Mouse (Mus musculus): ENCODE measurements at regions not wholly inside any gene's neighbourhood (a gene's known extent, or its start where the extent isn't known, plus 50 kb on each side); places are given as distances from the start of the nearest gene placed in this dataset.

- in situ Hi-C loops (cut with MboI; ENCODE audit: low pct_unique_long_range_greater_than_20kb in 1 of 2, low sequenced_read_pairs in 2 of 2, unreplicated experiment in 1 of 2) = no loop called here
These were observed 479.0 kb upstream of the Kif2a start for GRCm38 (mm10) chr13:107500776-107501489.

GRCm38 (mm10) chr13:107499296-107499695 is 477.4 kb upstream of the Kif2a start:
- in situ Hi-C loops (cut with MboI; ENCODE audit: low pct_unique_long_range_greater_than_20kb in 1 of 2, low sequenced_read_pairs in 2 of 2, unreplicated experiment in 1 of 2) = no loop called here

GRCm38 (mm10) chr13:107495161-107495732 is 473.3 kb upstream of the Kif2a start:
- in situ Hi-C loops (cut with MboI; ENCODE audit: low pct_unique_long_range_greater_than_20kb in 1 of 2, low sequenced_read_pairs in 2 of 2, unreplicated experiment in 1 of 2) = no loop called here

GRCm38 (mm10) chr13:107493765-107494164 is 471.8 kb upstream of the Kif2a start:
- in situ Hi-C loops (cut with MboI; ENCODE audit: low pct_unique_long_range_greater_than_20kb in 1 of 2, low sequenced_read_pairs in 2 of 2, unreplicated experiment in 1 of 2) = no loop called here

GRCm38 (mm10) chr13:107492448-107492847 is 470.5 kb upstream of the Kif2a start:
- in situ Hi-C loops (cut with MboI; ENCODE audit: low pct_unique_long_range_greater_than_20kb in 1 of 2, low sequenced_read_pairs in 2 of 2, unreplicated experiment in 1 of 2) = no loop called here

- in situ Hi-C loops (cut with MboI; ENCODE audit: low pct_unique_long_range_greater_than_20kb in 1 of 2, low sequenced_read_pairs in 2 of 2, unreplicated experiment in 1 of 2) = no loop called here
These were observed 469.5 kb upstream of the Kif2a start for GRCm38 (mm10) chr13:107491423-107491822.

- in situ Hi-C loops (cut with MboI; ENCODE audit: low pct_unique_long_range_greater_than_20kb in 1 of 2, low sequenced_read_pairs in 2 of 2, unreplicated experiment in 1 of 2) = no loop called here
These were observed 463.6 kb upstream of the Kif2a start for GRCm38 (mm10) chr13:107485400-107486017.

- in situ Hi-C loops (cut with MboI; ENCODE audit: low pct_unique_long_range_greater_than_20kb in 1 of 2, low sequenced_read_pairs in 2 of 2, unreplicated experiment in 1 of 2) = no loop called here
These were observed 462.7 kb upstream of the Kif2a start for GRCm38 (mm10) chr13:107484630-107484998.

- in situ Hi-C loops (cut with MboI; ENCODE audit: low pct_unique_long_range_greater_than_20kb in 1 of 2, low sequenced_read_pairs in 2 of 2, unreplicated experiment in 1 of 2) = no loop called here
These were observed 462.2 kb upstream of the Kif2a start for GRCm38 (mm10) chr13:107483967-107484629.

GRCm38 (mm10) chr13:107475166-107475565 is 453.2 kb upstream of the Kif2a start:
- in situ Hi-C loops (cut with MboI; ENCODE audit: low pct_unique_long_range_greater_than_20kb in 1 of 2, low sequenced_read_pairs in 2 of 2, unreplicated experiment in 1 of 2) = no loop called here

GRCm38 (mm10) chr13:107469491-107470276 is 447.8 kb upstream of the Kif2a start:
- in situ Hi-C loops (cut with MboI; ENCODE audit: low pct_unique_long_range_greater_than_20kb in 1 of 2, low sequenced_read_pairs in 2 of 2, unreplicated experiment in 1 of 2) = no loop called here

- in situ Hi-C loops (cut with MboI; ENCODE audit: low pct_unique_long_range_greater_than_20kb in 1 of 2, low sequenced_read_pairs in 2 of 2, unreplicated experiment in 1 of 2) = no loop called here
These were observed 440.9 kb upstream of the Kif2a start for GRCm38 (mm10) chr13:107462791-107463190.

GRCm38 (mm10) chr13:107461048-107461912 is 439.4 kb upstream of the Kif2a start:
- in situ Hi-C loops (cut with MboI; ENCODE audit: low pct_unique_long_range_greater_than_20kb in 1 of 2, low sequenced_read_pairs in 2 of 2, unreplicated experiment in 1 of 2) = no loop called here

- in situ Hi-C loops (cut with MboI; ENCODE audit: low pct_unique_long_range_greater_than_20kb in 1 of 2, low sequenced_read_pairs in 2 of 2, unreplicated experiment in 1 of 2) = no loop called here
These were observed 436.8 kb upstream of the Kif2a start for GRCm38 (mm10) chr13:107458730-107459129.

- in situ Hi-C loops (cut with MboI; ENCODE audit: low pct_unique_long_range_greater_than_20kb in 1 of 2, low sequenced_read_pairs in 2 of 2, unreplicated experiment in 1 of 2) = no loop called here
These were observed 435.3 kb upstream of the Kif2a start for GRCm38 (mm10) chr13:107457270-107457669.

- in situ Hi-C loops (cut with MboI; ENCODE audit: low pct_unique_long_range_greater_than_20kb in 1 of 2, low sequenced_read_pairs in 2 of 2, unreplicated experiment in 1 of 2) = no loop called here
These were observed 434.5 kb upstream of the Kif2a start for GRCm38 (mm10) chr13:107456394-107456793.

GRCm38 (mm10) chr13:107449598-107450179 is 427.8 kb upstream of the Kif2a start:
- in situ Hi-C loops (cut with MboI; ENCODE audit: low pct_unique_long_range_greater_than_20kb in 1 of 2, low sequenced_read_pairs in 2 of 2, unreplicated experiment in 1 of 2) = no loop called here

All from mouse embryonic stem cell (cell line).